Mouse (Mus musculus): ENCODE results near the gene Ccdc106.

Ccdc106 gene

DNA sequence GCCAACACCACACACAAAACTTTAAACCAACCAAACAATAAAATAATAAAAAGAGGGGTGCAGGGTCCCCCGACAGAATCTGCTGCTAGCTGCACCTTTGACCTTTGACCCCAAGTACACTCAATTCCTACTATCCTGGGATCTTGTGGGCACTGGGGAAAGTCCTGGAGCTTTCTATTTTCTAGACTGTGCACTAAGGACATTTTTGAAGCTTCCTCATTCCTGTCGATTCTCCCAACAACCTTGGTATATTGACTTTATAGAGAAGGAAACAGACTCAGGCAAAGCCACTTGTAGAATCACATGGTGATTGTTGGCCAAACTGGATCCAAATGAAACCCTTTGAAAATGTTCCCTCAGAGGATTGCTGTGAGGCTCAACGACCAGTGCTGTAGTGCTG is 4.3 kb upstream of the Ccdc106 start:
- no peak for DNase-seq

- peak; percentile 10 to 15 for DNase-seq
Measured at GRCm38 (mm10) chr7:5016920-5017319, 3.4 kb upstream of the Ccdc106 start.

DNA sequence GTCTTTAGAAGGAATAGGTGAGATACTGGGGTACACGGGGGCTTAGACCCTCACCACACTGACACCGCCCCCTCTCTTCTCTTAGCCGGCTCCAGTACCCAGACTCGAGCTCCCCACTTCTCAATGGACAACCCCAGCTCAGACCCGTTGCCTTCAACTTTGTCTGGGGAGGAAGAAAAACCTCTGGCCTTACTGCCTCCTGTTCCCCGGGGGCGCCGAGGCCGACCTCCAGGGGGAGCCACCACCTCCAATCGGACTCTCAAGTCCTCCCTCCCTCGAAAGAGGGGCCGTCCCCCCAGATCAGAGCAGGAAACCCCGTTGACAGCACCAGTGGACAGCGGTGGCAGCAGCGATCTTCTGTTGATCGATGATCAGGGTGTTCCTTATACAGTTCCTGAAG is 3.0 kb upstream of the Ccdc106 start:
- DNase-seq, result peak; percentile 50 to 61

- no peak for DNase-seq
Measured at GRCm38 (mm10) chr7:5017931-5018330, 2.4 kb upstream of the Ccdc106 start.

DNA sequence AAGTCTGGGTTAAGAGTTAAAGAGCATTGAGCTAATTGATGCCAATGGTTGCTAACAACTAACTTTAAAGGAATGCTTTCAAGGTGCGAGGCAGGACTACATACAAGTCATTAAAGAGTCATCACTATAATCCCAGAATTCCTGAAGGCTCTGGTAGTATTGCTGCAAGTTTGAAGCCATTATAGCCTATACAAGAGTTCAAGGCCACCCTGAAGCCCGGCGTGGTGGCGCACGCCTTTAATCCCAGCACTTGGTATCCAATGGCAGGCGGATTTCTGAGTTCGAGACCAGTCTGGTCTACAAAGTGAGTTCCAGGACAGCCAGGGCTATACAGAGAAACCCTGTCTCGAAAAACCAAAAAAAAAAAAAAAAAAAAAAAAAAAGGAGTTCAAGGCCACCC is 777 bp upstream of the Ccdc106 start:
- peak in 1 of 2 experiments; percentile 7 for DNase-seq

- no peak for DNase-seq
Measured at GRCm38 (mm10) chr7:5020685-5021084, 332 bp downstream of the Ccdc106 start.

DNA sequence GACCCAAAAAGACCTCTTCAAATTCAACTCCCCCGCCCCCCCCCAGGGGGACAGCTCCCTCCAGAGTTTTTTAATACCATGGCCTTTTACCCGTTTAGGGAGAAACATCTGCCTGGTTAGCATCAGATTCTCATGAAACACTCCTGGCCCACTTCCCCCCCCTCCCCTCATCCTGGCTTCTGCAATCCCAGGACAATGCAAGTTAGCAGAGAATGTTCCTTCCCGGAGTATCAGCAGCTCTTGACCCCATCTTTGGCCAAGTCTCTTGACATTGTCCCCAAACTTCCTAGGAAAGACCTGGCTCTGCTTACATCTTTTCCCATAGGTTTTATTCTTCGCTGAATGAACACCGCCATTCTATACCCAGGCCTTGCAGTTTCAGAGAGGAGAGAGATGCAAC is 844 bp downstream of the Ccdc106 start:
- no peak for DNase-seq

- DNase-seq, result no peak
Measured at GRCm38 (mm10) chr7:5029543-5029942, 9.2 kb downstream of the Ccdc106 start.

GRCm38 (mm10) chr7:5029946-5030345 is 9.6 kb downstream of the Ccdc106 start:
- DNase-seq, result no peak

- no peak for DNase-seq
Measured at GRCm38 (mm10) chr7:5030554-5031275, 10.4 kb downstream of the Ccdc106 start.

GRCm38 (mm10) chr7:5031496-5031895 is 11.1 kb downstream of the Ccdc106 start:
- DNase-seq, result no peak

DNA sequence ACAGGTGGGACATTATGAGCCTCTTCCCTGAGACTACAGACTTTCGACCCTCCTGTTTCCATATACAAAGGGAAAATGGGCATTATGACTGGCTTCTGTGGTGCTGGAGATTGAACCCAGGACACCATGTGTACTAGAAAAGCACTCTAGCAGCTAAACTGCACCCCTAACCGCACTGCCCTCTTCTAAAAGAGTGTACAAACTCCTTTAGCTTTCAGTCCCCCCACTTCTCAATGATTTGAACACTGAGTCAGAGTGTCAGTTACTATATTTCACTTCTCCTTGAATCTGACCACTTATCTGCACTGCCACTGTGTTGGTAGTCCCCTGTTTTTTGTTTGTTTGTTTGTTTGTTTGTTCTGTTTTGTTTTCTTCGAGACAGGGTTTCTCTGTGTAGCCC is 13.5 kb downstream of the Ccdc106 start, which contains the start of gene 4632433K11Rik:
4632433K11Rik (plus strand) TSS at position 301 of the 400 bp plus-strand sequence.
- DNase-seq, result no peak

DNA sequence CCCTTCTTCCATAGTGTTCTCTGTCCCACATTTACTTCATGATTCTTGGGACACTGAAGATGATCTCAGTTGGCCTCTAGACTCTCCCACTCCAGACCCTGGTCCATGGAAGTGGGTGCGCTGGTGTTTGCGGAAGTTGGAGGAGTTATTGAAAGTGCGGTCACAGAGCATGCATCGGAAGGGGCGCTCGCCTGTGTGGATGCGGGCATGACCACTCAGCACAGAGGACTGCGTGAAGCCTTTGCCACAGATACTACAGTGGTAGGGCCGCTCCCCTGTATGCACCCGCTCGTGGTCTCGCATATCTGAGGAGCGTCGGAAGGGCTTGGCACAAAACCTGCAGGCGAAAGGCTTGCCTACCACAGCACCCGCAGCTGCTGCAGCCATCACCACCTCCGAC is 15.3 kb downstream of the Ccdc106 start:
- no peak for DNase-seq

- no peak for DNase-seq
Measured at GRCm38 (mm10) chr7:5036136-5036535, 15.8 kb downstream of the Ccdc106 start.

DNA sequence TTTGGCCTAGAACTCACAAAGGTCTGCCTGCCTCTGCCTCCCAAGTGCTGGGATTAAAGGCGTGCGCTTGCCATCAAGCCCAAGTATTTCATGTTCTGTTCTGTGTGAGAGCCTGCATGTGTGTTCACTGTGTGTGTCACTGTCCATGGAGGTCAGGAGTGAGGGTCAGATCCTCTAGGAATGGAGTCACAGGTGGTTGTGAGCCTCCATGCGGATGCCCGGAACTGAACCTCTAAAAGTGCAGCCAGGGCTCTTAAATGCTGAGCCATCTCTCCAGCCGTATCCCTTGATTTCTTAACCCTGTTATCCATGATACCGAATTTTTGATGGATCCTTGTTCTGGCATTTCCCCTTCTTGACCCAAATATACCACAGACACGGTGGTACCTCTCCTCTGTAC is 16.7 kb downstream of the Ccdc106 start:
- DNase-seq, result no peak

DNA sequence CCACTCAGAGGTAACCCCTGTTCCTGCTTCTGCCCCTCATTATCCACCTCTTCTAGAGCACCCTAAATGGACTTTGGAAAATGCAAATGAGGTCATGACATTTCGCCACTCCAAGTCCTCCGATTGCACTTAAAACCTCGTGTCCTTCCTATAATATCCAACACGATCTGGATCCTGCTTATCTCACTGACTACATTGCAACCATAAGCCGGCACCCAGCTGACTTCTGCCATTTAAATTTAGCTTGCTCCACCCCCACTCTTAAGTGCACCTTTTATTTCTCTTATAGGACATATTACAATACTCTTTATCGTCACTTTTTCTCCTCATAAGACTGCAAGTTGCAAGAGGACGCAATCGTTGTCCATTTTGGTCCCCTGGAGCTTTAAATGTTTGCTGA is 17.1 kb downstream of the Ccdc106 start:
- no peak for DNase-seq

- DNase-seq, result peak; percentile 96 to 97
Measured at GRCm38 (mm10) chr7:5038109-5038732, 17.9 kb downstream of the Ccdc106 start, which contains the start of gene Zfp784. Gene Zfp784, minus strand, starts transcription at chr7:5038446.

DNA sequence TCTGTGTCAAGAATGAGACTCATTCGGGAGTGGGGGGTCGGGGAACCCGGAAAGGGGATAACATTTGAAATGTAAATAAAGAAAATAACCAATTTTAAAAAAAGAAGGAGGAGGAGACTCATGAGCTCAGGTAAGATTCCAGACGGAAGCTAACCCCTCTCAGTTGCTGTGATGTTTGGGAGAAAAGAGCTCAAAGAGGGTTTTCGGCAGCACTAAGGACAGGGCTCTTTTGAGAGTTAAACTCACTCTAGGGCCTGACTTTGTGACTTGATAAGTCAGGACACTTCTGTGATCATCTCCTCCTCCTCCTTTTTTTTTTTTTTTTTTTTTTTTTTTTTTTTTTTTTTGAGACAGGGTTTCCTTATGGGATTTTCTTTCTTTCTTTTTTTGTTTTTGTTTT is 18.6 kb downstream of the Ccdc106 start:
- DNase-seq, result no peak

DNA sequence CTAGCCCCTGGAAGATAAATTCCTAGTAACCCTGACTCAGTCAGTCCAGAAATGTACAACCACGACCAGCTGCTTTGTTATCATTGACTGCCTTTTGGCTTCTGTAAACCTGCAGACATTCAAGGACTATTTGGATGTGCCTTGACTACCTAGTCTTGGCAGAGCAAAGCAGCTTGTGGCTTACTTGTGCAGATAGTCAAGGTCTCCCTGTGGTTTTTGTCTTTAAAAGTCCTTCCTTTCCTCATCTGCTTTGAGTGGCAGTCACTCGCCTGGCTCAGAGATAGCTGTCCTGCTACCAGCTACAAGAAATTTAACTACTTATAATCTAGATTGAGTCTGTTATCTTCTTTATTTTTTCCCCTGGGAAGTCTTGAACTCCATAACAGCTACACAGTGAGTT is 24.6 kb downstream of the Ccdc106 start:
- DNase-seq, result no peak

GRCm38 (mm10) chr7:5046112-5046511 is 25.8 kb downstream of the Ccdc106 start:
- DNase-seq, result peak; percentile 26 to 32

- peak; percentile 61 to 63 for DNase-seq
Measured at GRCm38 (mm10) chr7:5047313-5047712, 27.0 kb downstream of the Ccdc106 start.

DNA sequence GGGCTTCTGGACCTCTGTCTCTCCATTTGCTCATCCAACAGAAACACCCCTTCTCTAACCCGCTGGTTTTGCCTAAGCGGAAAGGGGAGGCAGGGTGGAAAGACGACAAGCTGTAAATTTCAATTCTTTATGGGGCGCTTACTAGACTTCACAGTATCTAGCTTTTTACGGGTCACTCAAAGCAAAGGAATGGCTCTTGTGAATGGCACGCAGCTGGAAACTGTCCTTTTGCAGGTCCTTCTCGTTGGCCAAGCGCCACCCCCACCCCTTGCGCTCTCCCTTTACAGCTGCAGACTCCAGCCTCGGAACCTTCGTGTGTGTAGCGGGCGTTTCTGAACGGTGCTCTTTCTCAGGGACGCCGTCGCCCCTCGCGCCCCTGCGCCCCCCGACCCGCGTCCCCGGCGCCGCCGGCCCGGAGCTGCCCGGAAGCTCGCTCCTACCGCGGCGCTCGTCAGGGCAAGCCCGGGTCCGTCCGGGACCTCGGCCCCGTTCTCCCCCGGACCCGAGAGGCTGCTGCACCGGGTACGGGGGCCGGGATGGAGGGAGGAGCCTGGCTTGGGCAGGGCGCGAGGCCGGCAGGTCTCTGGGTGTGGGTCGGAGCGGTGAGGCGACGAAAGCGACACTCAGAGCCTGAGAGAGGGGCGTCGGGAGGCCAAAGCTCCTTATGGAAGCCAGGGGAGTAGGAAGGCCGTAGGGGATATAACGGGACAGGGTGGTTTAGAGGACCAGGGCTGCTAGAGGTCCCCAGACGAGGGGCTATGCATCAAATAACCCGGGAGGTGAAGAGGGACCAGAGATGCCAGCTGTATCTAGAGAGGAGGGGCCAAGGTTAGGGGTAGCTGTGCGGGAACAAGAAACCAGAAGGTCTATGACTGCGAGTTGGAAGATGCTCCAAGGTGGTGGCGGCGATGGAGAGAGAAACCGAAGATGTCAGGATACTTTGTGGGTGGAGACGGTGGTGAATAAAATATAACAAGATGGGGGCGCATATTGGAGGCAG is 31.1 kb downstream of the Ccdc106 start, which contains the start of gene Zfp580:
Zfp580 (plus strand) TSS at position 346 of the 1,000 bp plus-strand sequence.
- DNase-seq, result peak; percentile 73 to 79

DNA sequence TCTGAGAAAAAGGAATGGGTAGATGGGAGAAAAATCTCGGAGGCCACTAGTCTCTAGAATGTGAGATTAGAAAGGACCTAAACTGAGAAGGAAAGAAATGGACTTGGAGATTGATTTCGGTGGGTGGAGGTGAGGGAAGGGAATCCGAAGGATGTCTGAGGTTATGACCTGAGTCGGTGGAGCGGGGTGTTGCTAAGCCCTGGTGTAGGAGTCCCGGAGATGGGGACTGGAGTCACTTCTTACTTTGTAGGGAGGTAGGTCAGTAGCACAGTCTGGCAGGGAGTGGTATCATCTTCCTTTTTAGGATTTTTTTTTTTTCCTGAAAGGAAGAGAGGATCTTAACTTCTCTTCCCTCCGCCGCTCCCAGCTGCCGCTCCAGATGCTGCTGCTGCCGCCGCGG is 32.1 kb downstream of the Ccdc106 start:
- peak; percentile 25 to 30 for DNase-seq

Measured in B cell, adult 2 months (primary cell).